Mouse (Mus musculus) monocyte, adult 5-6 weeks (primary cell): ENCODE data around the gene 4931428F04Rik. TPM values are rescaled to one million over a fixed set of nuclear protein-coding genes. Genes with fewer than 3 reads are reported as not detected.
"Not testable (repeated sequence)": the region's sequence is repeated elsewhere in the genome, so short reads cannot be mapped to it uniquely, and the experiment has no call there.

Experiments
- ATAC-seq: fragments of 153-309, 156-312 bp; replicated peaks from 2 replicates; pipeline ENCODE4 v1.8.0; 2017; ENCODE audit warnings: mild to moderate bottlenecking; ENCODE audit not compliant: low TSS enrichment, insufficient number of reproducible peaks, severe bottlenecking, poor library complexity, low FRiP score
- total RNA-seq: library from RNA; stranded (forward); fragments of 200-1000, 200-491, 200-594 nt; gene quantifications from 3 replicates; pipeline ENCODE4 v1.2.3, GENCODE M21; 2017

4931428F04Rik gene
- total RNA-seq, 1 experiment from 2014 or later, result not detected

DNA sequence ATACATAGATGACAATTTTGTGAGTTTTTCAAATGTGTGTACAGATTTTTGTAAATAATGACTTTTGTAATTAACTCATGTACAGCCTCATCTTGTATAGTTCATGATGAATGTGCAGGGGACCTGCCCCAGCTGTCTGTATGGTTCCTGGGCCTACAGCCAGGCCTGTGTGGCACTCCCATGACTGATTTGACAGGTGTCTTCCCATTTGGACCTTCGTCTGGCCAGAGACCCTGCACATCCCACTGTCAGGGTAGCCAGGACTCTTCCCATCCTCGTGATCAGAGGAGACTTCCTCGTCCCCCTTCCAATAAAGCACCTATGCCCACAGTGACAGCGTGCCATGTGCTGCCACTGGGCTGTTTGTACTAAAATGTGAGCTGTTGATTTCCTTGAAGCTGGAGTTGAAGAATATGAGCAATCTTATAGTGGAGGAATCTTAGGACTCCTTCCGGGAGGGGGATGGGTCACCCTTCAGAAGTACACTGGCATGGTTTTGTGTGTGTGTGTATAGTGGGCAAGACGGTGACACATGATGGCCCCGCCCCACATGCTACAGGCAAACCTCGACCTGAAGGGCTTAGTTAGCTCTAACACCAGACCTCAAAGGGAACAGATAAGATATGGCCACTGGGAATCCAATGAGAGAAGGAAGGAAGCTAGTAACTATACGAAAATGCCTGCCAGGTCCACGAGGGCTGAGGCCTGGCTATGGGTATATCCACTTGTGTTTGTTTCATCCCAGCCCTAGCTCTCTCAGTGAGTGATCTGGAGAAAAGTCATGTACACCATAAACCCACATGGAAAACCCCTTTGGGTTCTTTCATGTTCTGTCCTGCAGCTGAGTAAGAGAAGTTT, 36.8 kb downstream of the 4931428F04Rik start:
- ATAC-seq, result no peak

DNA sequence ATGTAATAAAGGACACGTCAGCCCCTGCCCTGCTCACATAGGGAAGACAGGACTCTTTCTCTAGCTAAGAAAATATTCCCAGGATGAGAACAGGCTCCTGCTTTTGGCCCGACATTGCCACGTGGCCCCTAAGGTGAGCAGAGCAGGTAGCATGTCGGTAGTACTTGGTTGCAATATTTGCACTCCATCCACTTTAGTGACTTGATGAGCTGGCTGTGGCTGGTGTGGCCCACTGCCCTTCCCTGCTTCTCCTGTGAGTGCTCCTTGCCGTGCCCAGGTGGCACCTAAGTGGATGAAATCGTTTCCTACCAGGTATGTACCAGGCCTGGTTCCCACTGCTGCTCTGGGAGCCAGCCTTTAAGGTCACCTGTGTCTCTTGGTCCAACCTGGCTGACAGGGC, 37.7 kb downstream of the 4931428F04Rik start:
- no peak for ATAC-seq

DNA sequence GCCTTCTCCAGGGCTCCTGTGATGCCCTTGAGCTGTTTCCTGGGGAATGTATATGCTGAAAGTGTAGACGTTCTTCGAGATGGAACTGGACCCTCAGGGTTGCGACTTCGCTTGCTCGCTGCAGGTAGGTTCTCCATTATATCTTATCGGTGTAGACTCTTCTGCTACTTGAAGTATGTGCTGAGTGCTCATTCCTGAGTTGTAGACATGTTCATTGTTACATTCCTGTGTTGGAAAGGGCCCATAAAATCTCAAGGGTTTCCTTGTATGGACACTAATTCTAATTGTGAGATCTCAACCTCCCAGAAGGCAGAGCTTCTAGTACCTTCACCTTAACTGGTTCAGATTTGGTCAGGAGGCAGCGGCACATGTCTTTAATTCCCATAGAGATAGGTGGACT, 48.6 kb downstream of the 4931428F04Rik start:
- ATAC-seq, result no peak

DNA sequence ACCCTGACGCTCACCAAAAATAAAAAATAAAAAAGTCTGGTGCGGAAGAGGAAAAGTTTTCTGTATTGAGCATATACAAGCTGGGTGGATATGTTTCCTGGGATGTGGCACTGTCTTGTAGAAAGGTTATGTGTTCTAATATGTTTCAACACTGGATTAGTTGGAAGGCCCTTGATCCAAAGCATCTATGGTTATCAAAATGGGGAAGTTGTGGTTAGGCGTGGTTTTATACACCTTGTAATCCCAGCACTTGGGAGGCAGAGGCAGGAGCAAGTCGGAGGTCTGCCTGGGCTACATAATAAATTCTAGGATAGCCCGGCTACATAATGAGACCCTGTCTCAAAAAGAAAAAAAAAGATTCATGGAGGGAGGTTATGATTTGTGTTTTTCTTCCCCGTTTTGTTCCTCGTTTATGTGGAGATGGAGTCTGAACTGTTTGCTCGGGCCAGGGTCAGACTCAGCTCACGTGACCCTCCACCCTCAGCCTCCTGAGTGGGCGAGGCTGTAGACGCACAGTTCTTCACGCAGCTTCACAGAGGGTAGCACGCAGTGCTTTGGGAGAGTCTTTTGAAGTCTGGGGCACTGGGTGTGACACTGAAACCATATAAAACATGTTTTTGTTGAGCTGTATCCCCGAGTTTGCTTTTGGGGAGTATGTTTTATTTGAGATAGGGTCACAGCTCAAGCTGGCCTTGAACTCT, 52.1 kb downstream of the 4931428F04Rik start:
- ATAC-seq, result no peak

DNA sequence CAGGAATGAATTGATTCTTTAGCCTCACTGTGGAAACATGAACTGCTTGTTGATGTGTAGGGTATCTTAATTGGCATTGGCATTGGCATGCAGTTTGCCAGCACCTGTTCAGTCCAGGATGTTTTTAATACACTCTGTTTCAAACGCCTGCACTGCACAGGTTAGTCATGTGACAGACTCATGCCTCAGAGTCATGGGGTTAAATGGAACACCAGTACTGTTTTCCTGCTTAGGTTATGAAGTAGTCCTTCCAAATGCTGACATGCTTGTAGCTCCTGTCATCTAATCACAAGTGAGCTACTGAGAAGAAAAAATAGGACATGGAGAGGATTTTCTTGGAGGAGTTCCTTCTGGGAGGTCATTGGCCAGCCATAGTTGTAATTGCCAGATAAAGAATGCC, 54.5 kb downstream of the 4931428F04Rik start:
- ATAC-seq, result no peak

DNA sequence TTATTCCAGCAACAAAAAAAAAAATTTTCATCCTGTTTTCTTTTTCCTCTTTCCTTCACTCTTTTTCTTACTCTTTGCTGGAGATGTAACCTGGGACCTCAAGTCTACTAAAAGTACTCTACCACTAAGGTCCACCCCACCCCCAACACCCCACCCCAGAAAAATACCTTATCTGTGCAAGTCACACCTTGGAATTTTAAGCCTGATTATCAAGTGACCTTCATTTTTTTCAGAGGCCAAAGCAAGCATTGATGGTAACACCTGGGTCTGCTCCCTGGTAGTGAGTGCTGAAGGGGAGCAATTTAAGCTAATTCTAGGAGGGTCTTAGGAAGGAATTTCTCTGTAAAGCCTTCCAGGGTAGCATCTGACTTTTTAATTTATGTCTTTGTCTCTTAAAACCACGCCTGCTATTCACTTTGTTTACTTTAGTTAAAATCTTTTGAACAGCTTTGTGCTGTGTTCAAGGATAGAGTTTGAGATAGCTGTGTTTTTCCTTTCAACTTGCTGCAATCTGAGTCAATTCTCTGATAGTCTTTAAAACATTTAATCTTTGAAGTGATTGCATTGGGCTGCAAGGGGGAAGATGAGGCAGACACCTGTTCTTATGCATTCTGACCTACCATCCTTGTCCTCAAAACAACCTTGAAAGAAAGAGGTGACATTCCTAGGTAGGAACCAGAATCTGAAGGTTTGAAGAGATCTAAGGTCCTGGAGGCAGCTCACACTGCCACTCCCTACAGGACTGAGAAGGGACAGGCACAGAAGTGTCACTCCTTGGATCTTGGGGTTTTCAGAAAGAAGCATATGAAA, 56.3 kb downstream of the 4931428F04Rik start:
- ATAC-seq, result no peak

DNA sequence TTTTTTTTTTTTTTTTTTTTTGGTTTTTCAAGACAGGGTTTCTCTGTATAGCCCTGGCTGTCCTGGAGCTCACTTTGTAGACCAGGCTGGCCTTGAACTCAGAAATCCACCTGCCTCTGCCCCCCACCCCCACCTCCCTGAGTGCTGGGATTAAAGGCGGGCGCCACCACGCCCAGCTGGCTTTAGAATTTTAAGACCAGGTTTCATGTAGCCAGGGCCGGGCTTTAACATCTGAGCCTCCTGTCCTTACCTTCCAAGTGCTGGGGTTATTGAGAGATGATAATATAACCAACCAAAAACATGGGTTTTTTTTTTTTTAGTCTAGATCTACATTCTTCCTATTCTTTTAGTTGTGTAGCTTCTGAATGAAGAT, 57.4 kb downstream of the 4931428F04Rik start:
- ATAC-seq, result not testable (repeated sequence)

DNA sequence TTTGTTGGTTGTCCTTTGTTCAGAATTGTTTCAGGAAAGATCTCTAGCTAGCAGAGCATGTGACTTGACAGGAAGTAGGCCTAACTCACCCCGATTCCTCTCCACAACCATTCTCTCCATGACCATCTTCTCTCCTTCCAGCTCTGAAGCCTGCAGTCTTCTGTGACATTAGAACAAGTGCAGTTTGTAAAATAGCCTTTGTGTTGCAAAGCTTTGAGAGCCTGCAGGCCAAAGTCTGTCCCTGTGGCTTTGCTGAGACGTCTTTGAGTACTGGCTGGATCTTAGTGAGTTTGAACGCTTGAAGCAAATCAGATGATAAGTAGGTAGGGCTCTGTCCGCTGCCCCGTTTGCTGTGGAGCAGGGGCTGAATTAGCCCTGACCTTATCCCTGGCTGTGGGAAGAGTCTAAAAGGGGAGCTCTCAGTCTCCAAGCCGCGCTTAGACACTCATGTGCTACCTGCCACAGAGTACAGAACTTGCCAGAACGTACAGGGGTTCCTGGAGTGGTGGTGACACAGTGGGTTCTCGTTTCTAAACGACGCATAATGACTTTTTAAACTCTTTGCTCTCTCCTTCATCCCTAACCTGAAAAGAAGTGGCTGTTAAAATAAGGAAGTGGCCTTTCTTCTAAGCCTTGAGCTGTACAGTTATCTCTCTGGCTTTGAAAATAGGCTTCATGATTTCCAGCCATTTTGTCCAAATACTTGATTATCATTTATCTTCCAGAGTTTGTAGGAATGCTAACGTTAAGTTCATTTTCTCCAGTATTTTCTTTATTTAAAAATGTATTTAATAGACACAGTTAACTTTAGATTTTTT, 58.0 kb downstream of the 4931428F04Rik start:
- no peak for ATAC-seq

Other genes with a start within 250 kb of the 4931428F04Rik start
- not detected in 3 replicates for gene Ces3a, start 241.3 kb downstream of the 4931428F04Rik start, total RNA-seq
- not detected in 3 replicates for gene Ces3b, start 206.1 kb downstream of the 4931428F04Rik start, total RNA-seq
- not detected in 3 replicates for gene Ces4a, start 158.1 kb downstream of the 4931428F04Rik start, total RNA-seq
- 167 to 180 TPM (median 174 TPM) in 3 replicates for gene Cbfb, start 119.2 kb downstream of the 4931428F04Rik start, total RNA-seq
- 28.8 to 39.0 TPM (median 32.3 TPM) in 3 replicates for gene D230025D16Rik, start 64.7 kb downstream of the 4931428F04Rik start, total RNA-seq
- 0.29 TPM in 1 of 3 replicates, not detected in the others for gene B3gnt9, start 34.7 kb downstream of the 4931428F04Rik start, total RNA-seq
- 16.2 to 28.9 TPM (median 23.3 TPM) in 3 replicates for gene Tradd, start 25.3 kb downstream of the 4931428F04Rik start, total RNA-seq
- 3.6 to 5.0 TPM in 2 of 3 replicates, not detected in the other for gene Fbxl8, start 25.2 kb downstream of the 4931428F04Rik start, total RNA-seq
- 0.96 to 2.5 TPM in 2 of 3 replicates, not detected in the other for gene Hsf4, start 20.1 kb downstream of the 4931428F04Rik start, total RNA-seq
- gene Nol3, start 13.7 kb downstream of the 4931428F04Rik start, total RNA-seq, result not detected in 3 replicates
- 0.43 to 0.49 TPM in 2 of 3 replicates, not detected in the other for gene Exoc3l, start 6.2 kb upstream of the 4931428F04Rik start, total RNA-seq
- gene E2f4, start 7.8 kb upstream of the 4931428F04Rik start, total RNA-seq, result 19.7 to 52.7 TPM (median 21.0 TPM) in 3 replicates
- gene Elmo3, start 15.7 kb upstream of the 4931428F04Rik start, total RNA-seq, result 0.21 to 2.5 TPM (median 1.3 TPM) in 3 replicates
- 1.3 to 2.8 TPM (median 1.7 TPM) in 3 replicates for gene Lrrc29, start 36.4 kb upstream of the 4931428F04Rik start, total RNA-seq
- 36.6 to 48.0 TPM (median 42.8 TPM) in 3 replicates for gene Tmem208, start 36.5 kb upstream of the 4931428F04Rik start, total RNA-seq
- 6.5 to 14.7 TPM (median 8.4 TPM) in 3 replicates for gene Fhod1, start 58.1 kb upstream of the 4931428F04Rik start, total RNA-seq
- gene Slc9a5, start 59.0 kb upstream of the 4931428F04Rik start, total RNA-seq, result 0.10 TPM in 1 of 3 replicates, not detected in the others
- gene Plekhg4, start 83.4 kb upstream of the 4931428F04Rik start, total RNA-seq, result 0.49 TPM in 1 of 3 replicates, not detected in the others
- 0.32 TPM in 1 of 3 replicates, not detected in the others for gene Kctd19, start 123.6 kb upstream of the 4931428F04Rik start, total RNA-seq
- gene Lrrc36, start 123.7 kb upstream of the 4931428F04Rik start, total RNA-seq, result not detected in 3 replicates
- 164 to 258 TPM (median 248 TPM) in 3 replicates for gene Tppp3, start 181.7 kb upstream of the 4931428F04Rik start, total RNA-seq
- gene Zdhhc1, start 207.0 kb upstream of the 4931428F04Rik start, total RNA-seq, result 0.43 to 0.49 TPM (median 0.48 TPM) in 3 replicates
- not detected in 3 replicates for gene Hsd11b2, start 228.9 kb upstream of the 4931428F04Rik start, total RNA-seq